Mouse (Mus musculus) neural tube, embryonic 13.5 days (tissue): ENCODE measurements at regions not wholly inside any gene's neighbourhood (a gene's known extent, or its start where the extent isn't known, plus 50 kb on each side); places are given as distances from the start of the nearest gene placed in this dataset.

Experiments used
- ATAC-seq: fragments of 200-750 bp; cut with Nextera tagmentation; 2 replicates; pipeline ENCODE4 v1.8.0; 2017; ENCODE audit warnings: low read depth, mild to moderate bottlenecking, moderate TSS enrichment, moderate library complexity
- H3K27ac ChIP-seq: fragments of 300-500 bp; sonication (generic); replicated peaks from 2 replicates; pipeline ENCODE4 v1.5.1; 2015; ENCODE audit warnings: moderate library complexity, mild to moderate bottlenecking, inconsistent platforms
- H3K27me3 ChIP-seq: fragments of 300-500 bp; sonication (generic); 2 replicates; pipeline ENCODE4 v1.6.1; 2015; ENCODE audit warnings: mild to moderate bottlenecking, inconsistent platforms
- H3K36me3 ChIP-seq: fragments of 300-500 bp; sonication (generic); 2 replicates; pipeline ENCODE4 v1.6.1; 2015; ENCODE audit warnings: mild to moderate bottlenecking, inconsistent platforms
- H3K4me1 ChIP-seq: fragments of 300-500 bp; sonication (generic); replicated peaks from 2 replicates; pipeline ENCODE4 v1.6.1; 2015; ENCODE audit warnings: inconsistent platforms
- H3K4me2 ChIP-seq: fragments of 300-500 bp; sonication (generic); 2 replicates; pipeline ENCODE4 v1.6.1; 2015; ENCODE audit warnings: inconsistent platforms, mild to moderate bottlenecking, moderate library complexity
- H3K4me3 ChIP-seq: fragments of 300-500 bp; sonication (generic); 2 replicates; pipeline ENCODE4 v1.5.1; 2015; ENCODE audit warnings: mild to moderate bottlenecking, inconsistent platforms
- H3K9ac ChIP-seq: fragments of 300-500 bp; sonication (generic); 2 replicates; pipeline ENCODE4 v1.6.1; 2015; ENCODE audit warnings: moderate library complexity, mild to moderate bottlenecking, inconsistent platforms
- H3K9me3 ChIP-seq: fragments of 300-500 bp; sonication (generic); 2 replicates; pipeline ENCODE4 v1.6.1; 2016; ENCODE audit warnings: inconsistent platforms
- WGBS: fragments of 180-500 bp; shearing (Covaris S2); methylation state at CpG from one replicate; pipeline ENCODE4 v1.1.7; 2015; 5-methylcytosine and 5-hydroxymethylcytosine counted together

DNA sequence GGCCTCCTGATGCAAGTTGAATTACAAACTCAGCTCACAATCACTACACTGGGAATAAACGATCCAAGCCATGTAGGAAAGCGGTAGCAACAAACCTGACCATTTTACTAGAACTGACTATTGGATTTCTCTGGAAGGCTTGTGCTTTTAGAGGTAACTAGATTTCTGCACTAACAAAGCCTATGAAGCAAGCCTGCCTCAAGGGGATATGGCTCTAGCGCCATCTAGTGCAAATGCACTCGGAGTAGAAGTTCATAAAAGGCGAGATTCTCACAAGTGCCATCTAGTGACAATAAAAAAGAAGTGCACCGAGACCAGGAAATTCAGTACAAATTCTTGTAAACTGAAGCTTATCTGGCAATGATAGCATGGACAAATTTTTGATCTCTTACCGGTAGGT lies 364.9 kb upstream of the Fmr1 start:
- Histone ChIP-seq H3K9me3 (no peaks in the 10 kb centered on the region), H3K4me2 (no peak overlapping the region), H3K9ac (no peak overlapping the region), H3K27me3 (no peaks in the 10 kb centered on the region), H3K4me1 (no peaks in the 10 kb centered on the region), H3K36me3 (no peaks in the 10 kb centered on the region), H3K4me3 (no peak overlapping the region), H3K27ac (no peak overlapping the region)
- WGBS = 18% methylated on average over 7 of the region's 7 CpGs
- peak; percentile 75; the same call in 1 of the 2 replicates for ATAC-seq
